Mouse (Mus musculus): ENCODE results near the gene Rybp.

The Rybp gene

DNA sequence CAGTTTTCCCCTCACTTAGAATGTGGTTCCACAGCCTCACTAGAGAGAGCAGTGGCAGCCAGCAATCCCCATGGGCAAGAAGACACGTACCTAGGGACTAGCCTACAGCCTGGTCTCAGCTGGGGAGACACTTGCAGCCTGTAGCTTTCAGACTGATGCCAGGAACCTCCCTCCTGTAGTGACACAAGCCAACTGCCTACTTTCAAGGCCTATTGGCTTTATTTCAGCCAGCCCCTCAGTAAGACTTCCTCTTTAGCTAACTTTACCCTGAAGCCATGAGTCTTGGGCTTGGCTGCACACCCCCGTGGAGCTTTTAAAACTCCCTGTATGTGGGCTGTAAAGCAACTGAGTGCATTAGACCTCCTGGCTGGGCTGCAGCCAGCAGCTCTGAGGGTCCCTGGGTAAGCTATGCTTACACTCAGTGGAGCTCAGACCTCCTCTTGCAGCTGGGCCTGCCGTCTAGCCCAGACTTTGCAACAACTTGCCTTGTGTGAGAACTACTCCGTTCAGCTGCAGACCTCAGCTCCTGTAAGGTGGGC, 94.5 kb downstream of the Rybp start:
- in situ Hi-C loops (cut with MboI, MseI), result no loop called here

DNA sequence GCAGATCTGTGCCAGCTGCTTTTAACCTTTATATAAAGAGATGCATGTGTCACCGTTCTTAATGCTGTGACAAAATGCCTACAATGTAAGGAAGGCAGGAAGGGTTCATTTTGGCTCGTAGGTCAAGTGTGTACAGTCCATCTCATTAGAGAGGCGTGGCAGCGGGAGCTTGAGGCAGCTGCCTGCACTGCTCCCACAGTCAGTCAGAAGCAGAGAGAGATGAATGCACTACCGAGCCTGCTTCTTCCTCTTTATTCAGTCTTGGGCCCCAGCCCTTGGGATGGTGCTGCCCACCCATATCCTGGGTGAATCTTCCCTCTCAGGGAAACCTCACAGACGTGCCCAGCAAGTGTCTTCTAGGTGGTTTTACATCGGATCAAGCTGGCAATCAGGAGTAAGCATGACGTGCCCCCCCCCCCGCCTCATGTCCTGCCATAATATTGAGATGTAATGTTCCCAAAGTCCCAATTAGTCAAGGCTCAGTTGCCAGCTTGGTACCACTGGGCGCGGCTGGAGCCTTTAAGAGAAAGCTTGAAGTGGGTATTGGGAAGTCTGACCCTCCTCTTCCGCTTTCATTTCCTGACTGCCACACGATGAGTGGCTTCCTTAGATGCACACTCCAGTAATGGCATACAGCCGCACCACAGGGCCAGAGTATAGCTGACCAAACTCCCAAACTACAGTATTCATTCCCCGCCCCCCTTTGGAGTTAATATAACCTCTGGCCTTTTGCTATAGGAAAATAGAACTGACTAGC, 96.3 kb downstream of the Rybp start:
- in situ Hi-C loops (cut with MboI, MseI), result no loop called here

DNA sequence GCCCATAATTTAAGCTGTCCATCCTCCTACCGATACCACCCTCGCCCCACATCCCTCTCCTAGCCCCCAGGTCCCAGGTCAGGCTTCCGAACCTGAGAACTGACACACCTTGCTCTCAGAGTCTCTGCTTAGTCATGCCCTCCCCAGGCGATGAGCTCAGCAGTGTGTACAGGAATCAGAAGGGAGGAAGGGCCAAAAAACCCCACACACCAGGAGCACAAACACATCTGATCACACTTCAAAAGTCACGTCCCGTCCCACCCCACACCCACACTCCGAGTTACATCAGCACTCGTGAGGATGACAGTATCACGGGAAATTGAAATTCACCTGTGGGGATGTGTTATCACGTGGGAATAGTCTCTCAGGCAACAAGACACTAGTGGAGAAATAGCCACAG, 97.0 kb downstream of the Rybp start:
- in situ Hi-C loops (cut with MboI, MseI), result no loop called here

DNA sequence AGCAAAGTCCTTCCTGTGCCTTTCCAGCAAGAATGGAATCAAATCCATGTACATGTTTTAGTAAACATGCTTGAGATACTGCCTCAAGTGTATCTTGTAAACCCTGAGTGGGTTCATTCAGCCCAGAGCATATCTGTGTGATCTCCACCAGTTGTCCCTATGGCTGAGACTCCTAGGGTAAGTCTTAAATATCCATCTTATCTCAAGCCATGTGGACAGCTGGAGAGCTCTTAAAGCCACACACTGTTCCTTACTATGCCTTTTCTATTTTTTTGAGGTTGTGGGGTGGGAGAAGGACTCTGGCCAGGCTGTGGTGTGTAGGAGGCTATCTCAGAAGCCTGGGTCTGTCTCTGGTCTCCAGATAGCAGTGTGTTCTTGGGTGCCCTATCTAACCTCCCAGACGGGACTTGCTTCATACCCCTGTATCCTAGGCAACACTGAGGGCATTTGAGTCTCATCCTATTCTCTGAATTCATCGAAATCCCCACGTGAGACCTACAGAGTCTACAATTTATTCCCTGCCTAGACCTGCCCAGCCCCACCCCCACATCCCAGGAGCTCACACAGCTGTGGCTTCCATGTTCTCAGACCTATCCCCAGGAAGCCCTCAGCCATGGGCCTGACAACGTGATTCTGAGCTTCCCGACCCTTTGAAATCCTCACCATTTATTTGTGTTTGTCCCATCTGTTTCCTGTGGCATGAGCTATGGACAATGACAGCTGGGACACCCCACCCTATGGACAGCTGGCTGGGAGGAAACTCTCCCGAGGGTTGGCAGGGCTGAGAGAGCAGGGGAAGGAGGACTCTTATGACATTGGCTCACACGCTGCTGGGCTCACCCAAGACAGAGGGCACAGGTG, 98.2 kb downstream of the Rybp start:
- in situ Hi-C loops (cut with MboI, MseI), result no loop called here

DNA sequence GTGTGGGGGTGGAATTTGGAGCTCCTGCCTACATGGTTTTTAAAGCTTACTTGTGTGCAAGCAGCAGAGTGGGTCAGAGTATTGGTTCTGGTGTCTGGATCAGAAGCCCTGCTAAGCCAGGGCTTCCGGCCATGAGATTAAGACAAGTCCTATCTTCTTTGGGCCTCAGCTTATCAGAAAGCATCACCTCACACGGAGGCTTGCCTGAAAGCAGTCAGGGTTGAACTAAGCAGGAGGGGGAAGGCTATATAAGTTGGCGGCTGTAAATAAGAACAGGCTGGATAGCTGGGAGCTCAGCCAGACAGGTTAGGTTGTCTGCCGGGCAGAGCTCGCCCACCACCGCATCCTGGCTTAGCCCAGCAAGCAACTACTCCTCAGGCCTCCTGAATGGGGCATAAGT, 99.5 kb downstream of the Rybp start:
- in situ Hi-C loops (cut with MboI, MseI), result no loop called here

DNA sequence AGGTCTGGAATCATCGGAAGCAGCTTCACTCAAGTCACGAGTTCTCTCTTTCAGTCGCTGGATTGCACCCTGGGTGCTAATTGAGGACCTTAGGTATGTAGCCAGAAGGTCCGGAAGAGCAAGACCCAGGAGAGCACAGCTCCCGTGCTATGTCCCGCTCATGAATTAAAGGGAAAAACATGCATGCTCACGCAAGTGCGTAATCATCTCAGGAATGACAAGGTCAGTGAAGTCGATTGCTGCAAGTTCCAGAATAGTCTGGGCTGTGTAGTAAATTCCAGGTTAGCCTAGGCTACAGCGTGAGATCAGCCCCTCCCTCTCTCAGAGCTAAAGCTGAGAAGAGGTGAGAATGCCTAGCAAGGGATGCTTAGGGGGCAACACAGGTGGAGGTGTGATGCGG, 100.5 kb downstream of the Rybp start:
- in situ Hi-C loops (cut with MboI, MseI), result no loop called here

DNA sequence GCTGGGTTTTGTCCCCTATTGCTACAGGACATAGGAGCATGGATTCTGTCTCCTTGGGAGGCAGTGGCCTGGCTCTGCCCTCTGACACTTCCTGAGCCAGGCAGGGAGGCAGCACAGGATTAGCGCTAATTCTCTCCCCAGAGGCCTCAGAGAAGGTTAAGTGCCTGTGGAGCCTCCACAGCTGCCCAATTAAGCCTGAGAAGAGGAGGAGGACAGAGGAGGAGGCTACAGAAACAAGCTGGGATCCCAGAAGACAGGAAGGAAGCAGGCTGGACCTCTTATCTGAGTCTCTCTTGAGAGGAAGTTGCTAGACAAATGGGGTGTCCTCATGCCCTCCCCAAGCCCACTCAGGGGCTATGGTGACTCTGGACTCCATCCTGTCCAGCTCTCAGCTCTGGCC, 101.8 kb downstream of the Rybp start:
- in situ Hi-C loops (cut with MboI, MseI), result no loop called here

DNA sequence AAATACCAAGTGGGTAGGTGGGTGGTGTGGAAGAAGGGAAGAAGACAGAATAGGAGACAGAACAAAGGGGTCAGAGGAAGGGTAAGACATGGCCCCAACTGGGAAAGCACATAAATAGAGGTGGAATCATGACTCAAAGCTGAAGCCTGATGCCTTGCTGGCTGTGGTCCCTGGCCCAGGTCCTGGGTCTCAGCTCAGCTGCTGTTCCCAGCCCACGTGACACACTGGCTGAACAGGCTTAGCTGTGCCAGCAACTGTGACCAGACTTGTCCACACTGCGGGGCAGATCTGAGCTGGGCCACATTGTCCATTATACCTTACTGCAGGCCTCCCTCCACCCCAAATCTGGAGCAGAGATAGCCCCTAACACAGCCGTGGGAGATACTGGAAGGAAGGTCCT, 103.9 kb downstream of the Rybp start:
- in situ Hi-C loops (cut with MboI, MseI), result no loop called here

DNA sequence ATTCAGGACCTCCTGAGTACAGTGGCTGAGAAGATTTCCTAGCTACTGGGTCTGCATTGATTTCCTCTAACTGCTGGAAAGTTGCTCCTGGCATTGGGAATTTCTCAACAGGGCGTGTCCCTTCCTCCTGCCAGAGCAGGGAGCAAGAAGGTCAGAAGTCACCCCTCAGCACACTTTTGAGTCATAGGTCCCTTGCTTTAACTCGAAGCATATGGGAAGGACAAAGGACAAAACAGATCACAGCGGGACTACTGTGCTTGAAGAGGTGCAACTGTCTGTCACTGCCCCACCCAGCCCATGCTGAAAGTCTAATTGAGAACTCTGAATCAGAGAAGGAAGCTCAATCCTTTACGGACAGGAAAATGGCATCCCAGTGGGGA, 106.4 kb downstream of the Rybp start:
- in situ Hi-C loops (cut with MboI, MseI), result no loop called here

DNA sequence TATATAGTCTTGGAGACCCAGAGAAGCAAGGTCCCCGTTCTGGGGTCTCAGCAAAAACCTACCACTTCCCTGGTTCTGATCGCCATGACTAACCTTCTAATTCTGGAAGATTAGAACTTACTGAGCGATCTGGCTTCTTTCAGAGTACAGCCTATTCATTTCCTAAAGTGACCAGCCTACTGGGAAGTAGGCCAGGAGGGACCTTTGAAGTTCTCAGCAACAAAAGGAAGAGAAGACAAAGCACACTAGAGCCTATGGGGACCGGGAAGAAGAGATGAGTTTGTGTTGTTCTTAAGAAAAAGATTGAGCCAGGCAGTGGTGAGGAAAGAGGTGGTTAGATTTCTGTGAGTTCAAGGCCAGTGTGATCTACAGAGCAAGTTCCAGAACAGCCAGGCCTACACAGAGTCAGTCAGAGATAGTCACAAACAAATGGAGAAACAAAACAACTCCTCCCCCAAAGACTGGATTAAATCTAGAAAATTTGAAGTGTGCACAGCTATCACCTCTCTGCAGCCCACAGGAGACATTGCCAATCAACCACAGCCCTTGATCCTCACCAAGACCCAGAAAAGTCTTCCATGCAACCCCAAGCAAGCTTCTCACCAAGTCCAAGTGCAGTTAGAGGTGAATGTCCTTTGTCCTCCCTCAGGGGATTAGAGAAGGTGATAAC, 106.9 kb downstream of the Rybp start:
- in situ Hi-C loops (cut with MboI, MseI), result no loop called here

DNA sequence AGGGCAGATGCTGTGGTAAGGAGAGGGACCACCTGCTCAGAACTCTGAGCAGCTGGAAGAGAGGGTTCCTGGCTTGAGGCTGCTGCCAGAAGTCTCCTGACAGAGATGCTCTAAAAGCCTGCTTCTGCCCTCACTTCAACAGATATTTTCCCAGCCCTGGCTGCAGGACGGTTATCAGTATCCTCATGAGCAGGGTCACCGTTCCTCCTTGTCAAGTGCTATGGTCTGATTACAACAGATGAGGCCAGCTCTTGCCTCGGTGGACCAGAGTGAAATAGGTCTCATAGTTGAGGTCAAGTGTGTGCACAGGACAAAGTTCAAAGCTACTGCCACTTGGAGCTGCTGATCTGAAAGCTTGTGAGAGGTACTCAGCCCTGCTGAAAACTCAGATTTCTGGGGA, 108.5 kb downstream of the Rybp start:
- in situ Hi-C loops (cut with MboI, MseI), result no loop called here
